Mouse (Mus musculus) E14TG2a.4 (cell line): ENCODE data around the gene Optn.

Experiments
- CTCF ChIP-seq: conservative IDR thresholded peaks from 2 replicates; pipeline ENCODE4 v1.5.1; 2014; ENCODE audit warnings: low read length
- NANOG ChIP-seq: IDR thresholded peaks from 2 replicates; pipeline ENCODE4 v1.6.1; 2014; ENCODE audit warnings: borderline replicate concordance, low read length, mixed read lengths
- POU5F1 ChIP-seq: IDR thresholded peaks from 2 replicates; pipeline ENCODE4 v1.6.1; 2014; ENCODE audit warnings: low read length, borderline replicate concordance

- TF ChIP-seq CTCF (no peak), NANOG (no peak), POU5F1 (no peak)
Observed at GRCm38 (mm10) chr2:5087667-5088066, 23.8 kb upstream of the Optn start.
